Mouse (Mus musculus) spleen, adult 2 months (tissue): ENCODE data around the gene Mlip.

Source experiments
- CTCF ChIP-seq: fragments of 200-500 bp; IDR thresholded peaks from 2 replicates; pipeline ENCODE4 v1.5.1; 2011; ENCODE audit warnings: mild to moderate bottlenecking, inconsistent platforms; ENCODE audit not compliant: insufficient read depth, insufficient read length, insufficient replicate concordance; ENCODE audit errors: extremely low read depth
- POLR2A ChIP-seq: fragments of 200-500 bp; IDR thresholded peaks from 2 replicates; pipeline ENCODE4 v1.6.1; 2011; ENCODE audit warnings: low read depth, low read length, inconsistent platforms

DNA sequence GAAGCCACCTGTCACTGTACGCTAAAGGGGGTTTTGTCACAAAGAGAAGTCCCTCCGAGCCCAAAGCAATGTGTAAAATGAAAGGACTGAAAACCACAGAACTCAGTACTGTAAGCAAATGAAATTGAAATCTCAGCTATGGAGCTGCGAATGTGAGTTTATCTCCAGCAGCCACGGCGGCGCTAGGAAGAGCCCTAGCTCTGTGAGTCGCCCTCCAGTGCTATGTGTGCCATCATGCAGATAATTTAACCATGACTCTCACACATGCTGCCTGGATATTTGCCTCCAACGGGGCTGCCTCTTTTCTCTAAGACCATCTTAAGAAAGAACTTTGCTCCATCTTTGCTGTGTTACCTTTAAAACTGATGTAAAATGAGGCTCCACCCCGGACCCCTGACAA lies 16.5 kb upstream of the Mlip start:
- no peak for TF ChIP-seq CTCF
- no peak for TF ChIP-seq POLR2A
